Mouse (Mus musculus): ENCODE data around the gene Kcng4. TPM values are rescaled to one million over a fixed set of nuclear protein-coding genes. Genes with fewer than 3 reads are reported as not detected.
A peak's percentile ranks its signal among the peaks of the same experiment; 100 is the strongest.

Gene Kcng4
- total RNA-seq, 4 experiments from 2014 or later: 1.7 to 3.8 (median 2.8) TPM

DNA sequence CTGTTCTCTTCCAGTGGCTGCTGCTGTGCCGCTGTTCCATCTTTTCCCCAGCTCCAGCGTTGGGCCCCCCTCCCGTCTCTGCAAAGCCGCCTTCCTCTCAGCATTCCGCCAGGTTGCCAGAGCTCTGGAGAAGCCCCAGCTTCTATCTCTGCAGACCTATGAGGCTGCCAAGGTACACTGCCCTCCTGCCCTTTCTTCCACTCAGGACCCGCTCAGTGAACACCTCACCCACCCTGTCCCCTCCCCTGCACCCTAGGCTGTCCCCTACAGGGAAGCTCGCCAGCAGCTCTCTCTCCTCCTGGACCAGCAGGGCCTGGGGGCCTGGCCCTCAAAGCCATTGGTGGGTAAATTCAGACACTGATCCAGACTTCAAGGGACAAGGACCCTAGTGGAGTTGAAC, 19.1 kb downstream of the Kcng4 start:
- no peak for DNase-seq (ENCODE audit: low spot score in 2 of 2)

DNA sequence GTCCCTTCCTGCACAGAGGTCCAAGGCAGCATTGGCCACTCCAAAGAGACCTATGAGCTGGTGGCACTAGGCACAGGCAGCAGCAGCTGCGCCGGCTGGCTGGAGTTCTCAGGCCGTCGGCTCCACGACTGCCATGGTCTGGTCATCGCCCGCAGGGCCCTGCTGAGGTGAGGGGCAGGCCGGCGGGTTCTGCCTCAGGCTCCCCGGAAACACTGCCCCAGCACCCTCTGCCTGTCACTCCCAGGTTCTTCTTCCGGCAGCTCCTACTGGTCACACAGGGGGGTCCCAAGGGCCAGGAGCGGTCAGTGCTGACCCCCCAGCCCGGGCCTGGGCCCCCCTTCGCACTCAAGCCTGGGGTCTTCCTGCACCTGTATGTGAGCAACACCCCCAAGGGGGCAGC, 20.4 kb downstream of the Kcng4 start:
- DNase-seq (ENCODE audit: low spot score in 2 of 2): no peak

DNA sequence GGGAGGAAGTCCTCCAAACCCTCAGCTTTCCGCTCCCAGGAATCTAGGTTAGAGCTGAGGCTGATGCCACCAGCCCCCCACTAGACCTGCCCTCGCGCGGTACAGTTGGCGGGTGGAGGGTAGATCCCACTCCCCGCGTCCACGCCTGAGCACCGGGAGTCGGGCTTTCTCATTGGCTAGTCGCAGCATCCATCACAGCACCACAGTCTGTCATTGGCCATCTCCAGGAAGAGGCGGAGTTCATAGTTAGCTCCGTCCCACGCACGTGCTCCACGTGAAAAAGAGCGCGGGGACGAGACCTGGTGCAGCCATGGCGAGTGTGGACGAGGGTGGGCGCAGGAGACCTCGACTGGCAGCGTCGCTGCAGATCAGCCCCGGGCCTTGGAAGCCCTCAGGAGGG, 23.0 kb downstream of the Kcng4 start, which contains the start of gene Adad2:
Adad2 (plus strand) TSS at position 277 of the 400 bp plus-strand sequence.
- no peak for DNase-seq (ENCODE audit: low spot score in 2 of 2)

DNA sequence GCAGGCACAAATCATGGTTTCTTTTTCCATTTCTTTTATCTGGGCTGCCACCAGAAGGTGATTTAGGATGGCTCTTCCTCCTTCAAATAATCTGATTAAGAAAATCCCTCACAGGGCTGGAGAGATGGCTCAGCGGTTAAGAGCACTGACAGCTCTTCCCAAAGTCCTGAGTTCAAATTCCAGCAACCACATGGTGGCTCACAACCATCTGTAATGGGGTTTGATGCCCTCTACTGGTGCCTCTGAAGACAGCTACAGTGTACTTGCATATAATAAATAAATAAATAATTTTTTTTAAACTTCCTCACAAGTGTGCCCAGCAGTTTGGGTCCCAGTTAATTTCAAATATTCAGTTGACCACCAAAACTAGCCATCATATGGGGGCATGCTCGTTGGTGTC, 29.3 kb downstream of the Kcng4 start:
- DNase-seq (ENCODE audit: low spot score in 2 of 2): no peak

DNA sequence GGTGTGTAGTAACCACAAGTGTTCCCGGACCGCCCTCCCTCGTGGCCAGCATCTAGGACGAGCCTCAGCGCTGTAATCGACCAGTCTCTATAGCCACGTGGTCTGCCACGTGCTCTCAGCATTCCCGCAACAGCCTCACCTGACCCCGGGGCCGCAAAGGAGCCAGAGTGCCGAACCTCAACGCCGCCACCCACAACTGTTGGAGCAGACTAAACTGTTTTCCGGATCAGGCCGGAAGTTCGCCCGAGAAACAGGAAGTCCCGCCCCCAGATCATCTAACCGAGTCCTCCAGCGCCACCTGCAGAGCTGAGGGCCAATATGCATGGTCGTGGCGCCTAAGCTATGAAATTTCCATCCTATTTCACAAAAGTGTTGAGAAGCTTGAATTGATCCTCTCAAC, 30.5 kb downstream of the Kcng4 start, which contains the start of gene Taf1c:
Taf1c (minus strand) TSS at position 227 of the 400 bp plus-strand sequence.
- DNase-seq (ENCODE audit: low spot score in 2 of 2): peak; percentile 86 to 91

DNA sequence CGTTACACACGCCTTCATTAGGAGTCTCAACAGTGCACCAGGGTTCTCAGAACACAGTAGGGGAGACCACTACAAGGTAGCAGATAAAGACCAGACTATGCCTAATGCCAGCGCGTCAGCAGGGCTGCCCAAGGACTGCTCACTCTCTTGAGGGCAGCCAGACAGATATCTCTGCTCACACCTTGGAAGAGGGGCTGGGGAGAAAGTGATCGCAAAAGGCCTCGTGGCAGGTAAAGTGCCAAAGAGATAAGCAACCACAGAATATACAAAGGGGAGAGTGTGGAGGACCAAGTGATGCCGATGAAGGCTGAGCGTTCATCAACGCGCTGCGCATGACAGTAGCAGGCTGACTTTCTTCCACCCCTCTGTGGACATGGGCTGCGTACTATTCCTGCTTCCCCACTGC, 31.1 kb downstream of the Kcng4 start:
- no peak for DNase-seq (ENCODE audit: low spot score in 2 of 2)

DNA sequence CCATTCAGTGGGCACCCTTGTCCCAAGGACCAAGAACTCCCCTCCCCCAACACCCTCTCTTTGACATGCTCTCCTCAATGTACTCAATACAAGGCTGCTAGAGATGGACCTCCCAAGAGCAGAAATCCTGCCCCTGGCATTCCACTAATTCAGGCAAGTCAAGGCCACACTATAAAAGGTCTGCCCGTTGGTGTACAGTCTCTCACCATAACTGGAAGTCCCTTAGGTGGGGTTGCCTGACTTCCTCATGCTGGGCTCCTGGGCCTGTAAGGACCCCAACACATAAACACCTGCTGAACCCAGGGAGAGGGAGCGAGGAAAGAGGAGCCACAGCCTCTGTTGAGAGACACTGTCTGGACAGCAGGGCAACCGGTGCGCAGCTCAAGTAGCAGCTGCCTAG, 31.7 kb downstream of the Kcng4 start:
- DNase-seq (ENCODE audit: low spot score in 2 of 2): no peak

DNA sequence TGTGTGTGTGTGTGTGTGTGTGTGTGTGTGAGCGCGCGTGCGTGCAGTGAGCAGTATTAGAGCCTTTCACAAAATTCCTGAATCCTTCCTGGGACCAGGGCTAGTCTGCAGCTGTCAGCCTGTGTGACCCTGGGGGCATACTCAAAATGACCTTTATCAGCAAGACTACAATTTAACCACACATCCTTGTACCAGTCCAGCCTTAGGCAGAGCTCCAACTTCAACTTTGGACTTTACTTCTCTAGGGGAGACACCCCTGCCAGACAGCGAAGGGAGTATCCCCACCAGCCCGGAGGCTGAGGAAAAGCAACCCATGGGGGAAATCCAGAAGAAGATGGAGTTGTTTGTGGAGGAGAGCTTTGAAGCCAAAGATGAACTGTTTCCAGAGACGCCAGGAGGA, 44.0 kb downstream of the Kcng4 start:
- no peak for DNase-seq (ENCODE audit: low spot score in 2 of 2)

DNA sequence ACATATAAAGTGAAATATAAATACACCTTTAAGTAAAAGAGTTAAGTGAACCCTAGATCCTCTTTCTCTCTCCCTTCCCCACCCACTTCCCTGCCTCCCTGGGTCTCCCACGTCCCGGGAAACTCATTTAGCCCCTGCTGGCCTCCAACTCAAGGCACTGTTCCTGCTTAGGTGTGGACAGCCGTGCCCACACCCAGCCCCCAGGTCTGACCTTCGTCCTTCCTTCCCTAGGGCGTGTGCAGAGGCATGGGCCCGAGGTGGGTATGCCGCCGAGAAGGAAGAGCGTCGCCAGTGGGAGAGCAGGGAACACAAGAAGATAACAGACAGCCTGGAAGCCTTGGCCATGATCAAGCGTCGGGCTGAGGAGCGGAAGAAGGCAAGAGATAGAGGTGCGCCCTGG, 45.1 kb downstream of the Kcng4 start:
- DNase-seq (ENCODE audit: low spot score in 2 of 2): no peak

DNA sequence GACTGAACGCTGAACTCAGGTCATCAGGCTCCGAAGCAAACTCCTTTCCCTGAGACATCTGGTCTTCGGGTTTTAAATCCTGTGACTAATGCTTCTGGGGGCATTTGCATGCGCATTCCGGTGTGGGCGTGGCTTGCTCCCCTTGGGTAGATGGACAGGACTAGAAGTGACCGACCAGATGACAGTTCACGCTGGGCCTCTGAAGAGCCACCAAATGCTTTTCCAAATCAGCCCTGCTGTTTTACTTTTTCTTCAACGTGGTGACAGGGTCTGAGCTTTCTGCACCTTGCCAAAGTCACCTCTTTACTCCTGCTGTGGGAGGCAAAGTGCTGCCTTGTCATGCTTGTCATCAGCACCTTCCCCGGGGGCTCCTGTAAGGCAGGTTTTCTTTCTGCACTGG, 46.6 kb downstream of the Kcng4 start:
- DNase-seq (ENCODE audit: low spot score in 2 of 2): no peak

DNA sequence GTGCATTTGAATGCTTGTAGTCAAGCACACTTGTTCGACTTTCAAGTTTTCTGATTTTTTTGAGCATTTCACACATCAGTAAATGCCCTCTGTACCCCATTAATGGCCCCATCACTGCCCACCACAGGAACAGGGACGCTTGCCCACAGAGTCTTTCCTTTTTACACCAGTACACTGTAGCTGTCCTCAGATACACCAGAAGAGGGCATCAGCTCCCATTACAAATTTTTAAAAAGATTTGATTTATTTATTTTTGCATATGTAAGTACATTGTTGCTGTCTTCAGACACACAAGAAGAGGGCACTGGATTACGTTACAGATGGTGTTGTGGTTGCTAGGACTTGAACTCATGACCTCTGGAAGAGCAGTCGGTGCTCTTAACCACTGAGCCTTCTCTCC, 47.2 kb downstream of the Kcng4 start:
- no peak for DNase-seq (ENCODE audit: low spot score in 2 of 2)

DNA sequence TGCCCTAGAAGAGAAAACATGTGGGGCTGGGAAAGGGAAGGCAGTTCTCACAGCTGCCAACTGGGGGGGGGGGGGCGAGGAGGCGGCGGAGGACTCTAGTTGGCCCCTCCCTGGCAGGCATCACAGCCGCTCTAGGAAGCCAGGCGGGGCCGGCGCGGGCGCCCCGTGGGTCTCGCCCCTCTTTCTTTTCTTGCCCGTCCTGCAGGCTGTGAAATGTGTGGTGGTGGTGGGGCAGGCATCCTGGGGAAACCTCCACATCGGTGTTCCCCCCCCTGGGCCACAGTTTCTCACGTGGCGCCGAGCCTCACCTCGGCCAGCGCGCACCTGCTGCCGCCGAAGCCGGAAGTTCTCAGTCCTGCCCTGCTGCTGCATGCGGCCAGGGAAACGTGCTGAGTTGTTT, 49.6 kb downstream of the Kcng4 start:
- DNase-seq (ENCODE audit: low spot score in 2 of 2): no peak

DNA sequence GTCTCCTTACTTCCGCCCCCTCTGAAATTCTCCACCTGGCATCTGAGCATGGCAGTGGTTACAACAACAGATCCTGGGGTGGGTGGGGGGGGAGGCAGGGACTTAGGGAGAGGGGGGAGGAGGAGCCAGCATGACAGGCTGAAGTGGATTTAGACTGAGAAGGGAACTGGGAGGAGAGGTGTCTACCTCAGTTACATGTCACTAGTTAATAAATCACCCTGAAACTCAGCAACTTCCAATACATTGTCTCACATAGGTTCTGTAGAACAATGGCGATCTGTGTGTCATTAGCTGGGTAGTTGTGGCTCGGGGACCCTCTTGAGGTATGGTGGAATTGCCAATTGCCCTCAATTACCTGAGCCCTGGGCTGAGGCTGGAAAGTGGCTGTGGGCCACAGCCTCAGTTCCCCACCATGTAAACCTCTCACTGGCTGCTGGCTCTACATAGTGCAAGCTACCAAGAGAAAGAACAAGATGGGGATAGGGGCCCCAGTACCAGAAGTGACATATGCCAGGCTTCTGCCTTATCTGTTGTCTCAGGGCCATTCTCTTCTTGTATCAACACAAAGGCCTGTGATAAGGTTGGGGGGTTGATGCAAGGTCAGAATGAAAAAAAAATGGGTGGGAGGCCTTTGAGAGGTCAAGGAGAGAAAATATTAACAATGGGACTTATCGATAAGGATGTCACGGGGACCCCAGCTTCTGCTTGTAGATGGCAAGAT, 54.9 kb downstream of the Kcng4 start:
- no peak for DNase-seq (ENCODE audit: low spot score in 2 of 2)

DNA sequence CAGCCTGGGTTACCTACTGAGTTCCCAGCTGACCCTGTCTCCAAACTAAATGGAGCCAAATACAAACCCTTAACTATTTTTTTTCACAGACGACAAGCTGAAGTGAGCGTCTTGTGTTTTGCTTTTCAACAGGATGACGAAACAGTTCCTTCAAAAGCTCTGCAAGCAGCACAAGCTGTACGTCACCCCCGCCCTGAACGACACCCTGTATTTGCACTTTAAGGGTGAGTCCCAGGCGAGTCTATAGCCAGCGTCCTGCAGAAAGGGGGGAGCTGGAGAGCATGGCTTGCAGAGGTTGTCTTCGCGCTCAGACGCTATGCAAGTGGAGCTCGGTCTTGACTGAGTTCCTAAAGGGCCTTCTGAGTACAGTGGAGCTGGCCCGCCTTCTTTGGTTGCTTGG, 56.4 kb downstream of the Kcng4 start:
- DNase-seq (ENCODE audit: low spot score in 2 of 2): no peak

DNA sequence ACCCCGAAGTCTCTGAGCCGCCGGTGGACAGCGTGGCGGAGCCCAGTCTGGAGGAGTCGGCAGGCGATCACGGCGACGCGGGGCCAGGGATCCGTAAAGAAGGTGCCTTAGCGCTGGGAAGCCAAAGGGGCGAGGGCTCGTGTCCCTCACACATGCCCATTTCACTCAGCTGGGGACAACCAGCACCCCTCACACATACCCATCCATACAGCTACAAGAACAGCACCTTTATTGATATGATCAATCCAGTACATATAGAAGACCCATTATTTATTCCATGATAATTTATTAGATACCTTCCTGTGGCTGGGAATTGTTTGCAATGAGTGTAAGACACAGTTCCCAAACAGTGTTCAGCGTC, 60.1 kb downstream of the Kcng4 start:
- no peak for DNase-seq (ENCODE audit: low spot score in 2 of 2)

DNA sequence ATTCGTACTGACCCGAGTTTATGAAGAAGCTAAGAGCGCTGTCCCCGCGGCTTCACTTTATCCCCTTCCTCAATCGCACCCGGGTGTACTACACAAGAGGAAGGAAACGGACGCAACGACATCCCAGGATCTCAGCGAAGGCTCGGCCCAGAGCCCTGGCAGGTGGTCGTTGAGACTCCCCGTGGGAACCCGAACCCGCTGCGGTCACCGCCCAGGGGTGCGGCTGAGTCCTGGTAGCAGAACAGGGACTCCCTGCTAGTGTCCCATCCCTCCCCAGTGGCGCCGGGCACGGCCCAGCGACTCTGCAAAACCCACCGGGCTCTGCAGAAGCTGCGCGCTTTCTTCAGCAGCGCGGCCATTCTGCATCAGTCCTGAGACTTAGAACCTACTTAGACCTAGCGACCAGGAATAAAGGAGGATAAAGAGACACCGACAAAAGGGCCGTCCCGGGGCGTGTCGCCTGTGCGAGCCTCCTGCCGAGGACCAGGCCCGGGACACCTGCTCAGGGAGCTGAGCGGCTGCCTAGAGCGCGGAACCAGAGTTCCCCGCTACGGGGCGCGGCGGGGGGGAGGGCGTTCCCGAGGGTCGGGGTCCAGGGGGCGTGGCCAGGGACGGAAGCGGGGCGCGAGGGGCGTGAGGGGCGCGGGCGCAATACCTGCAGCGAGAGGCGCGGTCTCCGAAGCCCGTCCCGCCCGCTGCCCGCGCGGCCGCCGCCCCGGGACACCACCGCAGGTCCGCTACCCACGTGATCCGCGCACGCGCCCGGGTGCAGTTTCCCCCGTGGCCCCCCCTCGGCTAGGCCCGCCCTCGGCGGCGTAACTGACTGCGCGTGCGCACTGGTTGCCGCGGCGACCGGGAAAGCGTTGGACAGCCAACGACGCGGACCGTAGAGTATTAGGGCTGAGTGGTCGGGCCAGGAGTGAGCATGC, 60.8 kb downstream of the Kcng4 start, which contains the start of the genes Hsdl1 and Dnaaf1:
Hsdl1 (minus strand) TSS at position 747 of the 929 bp plus-strand sequence.
Dnaaf1 (plus strand) TSS at position 799 of the 929 bp plus-strand sequence.
- peak; percentile 87 to 93 for DNase-seq (ENCODE audit: low spot score in 2 of 2)

Other genes with a start within 250 kb of the Kcng4 start
- gene Mlycd, start 240.8 kb downstream of the Kcng4 start, total RNA-seq (2022): 10 to 100 TPM; 26.3 to 28.5 (median 27.2) TPM
- gene Osgin1, start 201.6 kb downstream of the Kcng4 start, total RNA-seq (2022): 1 to 10 TPM in 2 of 4 experiments, under 1 TPM in 2; 0.22 to 1.2 (median 0.91) TPM
- gene Necab2, start 189.0 kb downstream of the Kcng4 start, total RNA-seq (2022): 100 to 1,000 TPM; 104 to 119 (median 115) TPM
- under 1 TPM in 3 of 4 experiments, not detected in 1; 0.23 to 0.41 (median 0.40) TPM for gene Slc38a8, start 134.0 kb downstream of the Kcng4 start, total RNA-seq (2022)
- 10 to 100 TPM; 75.6 to 83.8 (median 80.9) TPM for gene Mbtps1, start 76.9 kb downstream of the Kcng4 start, total RNA-seq (2022)
- 10 to 100 TPM; 43.8 to 51.8 (median 49.7) TPM for gene Hsdl1, start 60.5 kb downstream of the Kcng4 start, total RNA-seq (2022)
- gene Dnaaf1, start 60.4 kb downstream of the Kcng4 start, total RNA-seq (2022): under 1 TPM; 0.13 to 0.43 (median 0.17) TPM
- gene Taf1c, start 30.5 kb downstream of the Kcng4 start, total RNA-seq (2022): 10 to 100 TPM; 10.7 to 11.8 (median 11.5) TPM
- 1 to 10 TPM in 2 of 4 experiments, under 1 TPM in 2; 0.33 to 1.1 (median 0.71) TPM for gene Adad2, start 22.9 kb downstream of the Kcng4 start, total RNA-seq (2022)
- 1 to 10 TPM; 5.9 to 7.8 (median 7.0) TPM for gene Wfdc1, start 30.7 kb upstream of the Kcng4 start, total RNA-seq (2022)
- 1 to 10 TPM; 1.9 to 2.4 (median 2.2) TPM for gene Atp2c2, start 64.3 kb upstream of the Kcng4 start, total RNA-seq (2022)
- gene Tldc1, start 142.7 kb upstream of the Kcng4 start, total RNA-seq (2022): 10 to 100 TPM; 12.5 to 15.9 (median 15.5) TPM
- 100 to 1,000 TPM; 119 to 176 (median 137) TPM for gene Cotl1, start 204.9 kb upstream of the Kcng4 start, total RNA-seq (2022)
- gene Klhl36, start 226.6 kb upstream of the Kcng4 start, total RNA-seq (2022): 1 to 10 TPM; 7.0 to 9.4 (median 7.3) TPM

All from layer of hippocampus, adult 8-10 months (tissue).